Mouse (Mus musculus) lung, postnatal 0 days (tissue): ENCODE data around the gene Mfsd14a. TPM values are rescaled to one million over a fixed set of nuclear protein-coding genes. Genes with fewer than 3 reads are reported as not detected.
"Not testable (repeated sequence)": the region's sequence is repeated elsewhere in the genome, so short reads cannot be mapped to it uniquely, and the experiment has no call there.

ENCODE experiments used
- ATAC-seq: fragments of 200-750 bp; cut with Nextera tagmentation; 2 replicates; pipeline ENCODE4 v1.8.0; 2017; ENCODE audit warnings: moderate library complexity
- DNase-seq: peaks from one replicate; pipeline ENCODE4 v3.0.0-alpha.2; 2016; ENCODE audit warnings: low spot score
- H3K27ac ChIP-seq: fragments of 300-500 bp; sonication (generic); 2 replicates; pipeline ENCODE4 v1.5.1; 2014; ENCODE audit warnings: antibody characterized with exemption, mild to moderate bottlenecking, low read length, mixed read lengths
- H3K27me3 ChIP-seq: fragments of 300-500 bp; sonication (generic); replicated peaks from 2 replicates; pipeline ENCODE4 v1.6.1; 2014; ENCODE audit warnings: low read length, mixed read lengths; ENCODE audit not compliant: insufficient read depth
- H3K36me3 ChIP-seq: fragments of 300-500 bp; sonication (generic); 2 replicates; pipeline ENCODE4 v1.6.1; 2014; ENCODE audit warnings: low read length, mixed read lengths; ENCODE audit not compliant: insufficient read depth
- H3K4me1 ChIP-seq: fragments of 300-500 bp; sonication (generic); 2 replicates; pipeline ENCODE4 v1.6.1; 2014; ENCODE audit warnings: antibody characterized with exemption, low read depth, low read length, mixed read lengths; ENCODE audit not compliant: insufficient read depth
- H3K4me2 ChIP-seq: fragments of 300-500 bp; sonication (generic); replicated peaks from 2 replicates; pipeline ENCODE4 v1.6.1; 2014; ENCODE audit warnings: low read depth, mild to moderate bottlenecking, low read length, moderate library complexity, mixed read lengths
- H3K4me3 ChIP-seq: fragments of 300-500 bp; sonication (generic); 2 replicates; pipeline ENCODE4 v1.5.1; 2014; ENCODE audit warnings: low read depth, low read length
- H3K9ac ChIP-seq: fragments of 300-500 bp; sonication (generic); replicated peaks from 2 replicates; pipeline ENCODE4 v1.6.1; 2014; ENCODE audit warnings: low read depth, mild to moderate bottlenecking
- H3K9me3 ChIP-seq: fragments of 300-500 bp; sonication (generic); 2 replicates; pipeline ENCODE4 v1.6.1; 2016; ENCODE audit warnings: low read length, mixed read lengths
- CTCF ChIP-seq: IDR thresholded peaks from 2 replicates; pipeline ENCODE4 v1.5.1; 2016; ENCODE audit warnings: antibody characterized with exemption, mild to moderate bottlenecking
- EP300 ChIP-seq: IDR thresholded peaks from 2 replicates; pipeline ENCODE4 v1.6.1; 2016; ENCODE audit warnings: antibody characterized with exemption, mild to moderate bottlenecking, control low read depth
- WGBS: fragments of 180-500 bp; shearing (Covaris S2); extraction: QIAGEN DNeasy Blood & Tissue Kit; methylation state at CpG from one replicate; pipeline ENCODE4 v1.1.7; 2014; 5-methylcytosine and 5-hydroxymethylcytosine counted together
- polyA plus RNA-seq: library from polyadenylated mRNA; unstranded; fragments of >200 nt; fragmentation: Nextera tagmentation; extraction: Ambion mirVana; gene quantifications from 2 replicates; pipeline ENCODE4 v1.2.1, GENCODE M21; 2015

The Mfsd14a gene
- polyA plus RNA-seq, 1 experiment from 2014 or later: 70.4 TPM

GRCm38 (mm10) chr3:116701601-116702000 lies 39.1 kb upstream of the Mfsd14a start:
- Histone ChIP-seq H3K9ac (no peak overlapping the region), H3K9me3 (no peaks in the 10 kb centered on the region), H3K4me1 (no peaks in the 10 kb centered on the region), H3K4me3 (no peak overlapping the region), H3K4me2 (no peak overlapping the region), H3K27me3 (no peaks in the 10 kb centered on the region), H3K36me3 (no peaks in the 10 kb centered on the region; the same call in none of the 2 replicates), H3K27ac (no peak overlapping the region)
- TF ChIP-seq CTCF: no peak
- TF ChIP-seq EP300: no peak
- no peak for DNase-seq
- WGBS: 87% methylated on average over 4 of the region's 4 CpGs
- ATAC-seq: no peak

DNA sequence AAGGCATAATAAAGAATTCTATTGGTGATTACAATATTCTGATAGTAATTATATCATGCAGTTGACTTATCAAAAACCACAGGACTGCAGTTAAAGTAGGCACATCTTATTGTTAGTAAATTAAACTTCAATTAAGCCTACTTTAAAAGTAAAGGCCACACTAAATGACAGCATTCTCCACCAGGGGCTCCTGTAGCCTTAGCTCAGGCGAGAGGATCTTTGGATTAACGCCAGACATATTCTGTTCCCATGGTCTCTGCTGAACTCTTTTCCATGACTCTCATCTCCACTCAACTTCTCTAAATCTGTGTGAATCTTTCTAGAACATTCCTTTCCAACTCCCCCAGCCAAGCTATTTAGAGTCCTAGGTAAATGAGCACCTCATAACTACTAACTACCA lies 36.3 kb upstream of the Mfsd14a start:
- no peak for ATAC-seq
- Histone ChIP-seq H3K4me2 (no peak overlapping the region), H3K4me3 (no peak overlapping the region), H3K27me3 (no peaks in the 10 kb centered on the region), H3K4me1 (no peaks in the 10 kb centered on the region), H3K27ac (no peak overlapping the region), H3K36me3 (no peaks in the 10 kb centered on the region; the same call in 1 of the 2 replicates), H3K9ac (no peak overlapping the region), H3K9me3 (no peaks in the 10 kb centered on the region)
- WGBS: 54% methylated on average over 2 of the region's 2 CpGs
- peak; percentile 21 for DNase-seq
- TF ChIP-seq CTCF (peak; percentile 43), EP300 (no peak)

GRCm38 (mm10) chr3:116695666-116695985 lies 33.1 kb upstream of the Mfsd14a start:
- WGBS: 90% methylated on average over 2 of the region's 2 CpGs
- DNase-seq (no peak), ATAC-seq (no peak)
- Histone ChIP-seq H3K27me3 (no peaks in the 10 kb centered on the region), H3K9me3 (no peaks in the 10 kb centered on the region), H3K9ac (no peak overlapping the region), H3K4me2 (no peak overlapping the region), H3K4me1 (no peaks in the 10 kb centered on the region), H3K27ac (no peak overlapping the region), H3K36me3 (no peaks in the 10 kb centered on the region; the same call in 1 of the 2 replicates), H3K4me3 (no peak overlapping the region)
- TF ChIP-seq EP300 (no peak), CTCF (no peak)

GRCm38 (mm10) chr3:116694955-116695665 lies 32.6 kb upstream of the Mfsd14a start:
- WGBS: 85% methylated on average over 8 of the region's 8 CpGs
- H3K4me3 ChIP-seq: no peak overlapping the region
- H3K9ac ChIP-seq: no peak overlapping the region
- no peaks in the 10 kb centered on the region for H3K27me3 ChIP-seq
- no peaks in the 10 kb centered on the region for H3K4me1 ChIP-seq
- ATAC-seq (no peak), DNase-seq (no peak)
- H3K9me3 ChIP-seq: no peaks in the 10 kb centered on the region
- TF ChIP-seq EP300 (no peak), CTCF (no peak)
- H3K27ac ChIP-seq: no peak overlapping the region
- H3K36me3 ChIP-seq: no peaks in the 10 kb centered on the region; the same call in 1 of the 2 replicates
- H3K4me2 ChIP-seq: no peak overlapping the region

DNA sequence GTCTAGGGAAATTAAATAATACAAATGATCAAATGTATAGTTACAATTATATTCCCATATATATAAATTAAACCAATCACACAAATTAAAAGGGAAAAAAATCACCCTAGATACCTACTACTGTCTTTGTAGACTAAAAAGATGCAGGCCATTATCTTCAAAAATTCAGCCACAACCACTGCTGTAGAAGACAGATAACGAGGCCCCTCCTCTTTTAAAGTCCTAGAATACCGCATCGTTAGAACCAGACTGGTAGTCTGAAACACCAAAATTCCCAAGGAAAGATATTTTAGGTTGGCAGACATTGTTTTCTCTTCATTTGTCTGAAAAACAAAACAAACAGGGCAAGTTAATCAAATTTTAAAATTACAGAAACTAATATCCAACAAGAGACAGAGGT lies 31.8 kb upstream of the Mfsd14a start:
- ATAC-seq: no peak
- Histone ChIP-seq H3K27ac (no peak overlapping the region), H3K9ac (no peak overlapping the region), H3K4me1 (no peaks in the 10 kb centered on the region), H3K27me3 (no peaks in the 10 kb centered on the region), H3K4me3 (no peak overlapping the region), H3K4me2 (no peak overlapping the region), H3K36me3 (no peaks in the 10 kb centered on the region; the same call in 1 of the 2 replicates), H3K9me3 (no peaks in the 10 kb centered on the region)
- DNase-seq: no peak
- TF ChIP-seq EP300 (no peak), CTCF (no peak)
- WGBS: 87% methylated on average over 3 of the region's 3 CpGs

DNA sequence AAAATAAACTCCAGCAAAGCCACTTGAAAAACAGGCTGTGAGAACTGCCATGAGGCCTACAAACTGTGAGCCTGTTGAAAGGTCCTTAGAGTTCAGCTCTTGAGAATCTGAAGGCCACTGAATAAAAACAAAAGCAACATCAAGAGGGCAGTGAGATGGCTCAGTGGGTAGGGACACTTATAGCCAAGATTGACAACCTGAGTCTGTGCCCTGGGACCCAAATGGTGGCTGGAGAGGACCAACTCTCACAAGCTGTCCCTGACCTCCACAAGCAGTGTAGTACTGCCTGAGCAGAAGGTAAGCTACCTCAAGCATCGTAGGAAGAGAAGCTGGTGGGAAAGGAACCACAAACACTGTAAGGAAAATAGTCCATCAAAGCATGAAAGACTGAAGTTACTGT lies 18.7 kb upstream of the Mfsd14a start, which contains the start of gene Gm43191:
Gm43191 (minus strand) TSS at position 101 of the 400 bp plus-strand sequence.
- no peaks in the 10 kb centered on the region for H3K9me3 ChIP-seq
- no peaks in the 10 kb centered on the region for H3K27me3 ChIP-seq
- H3K4me1 ChIP-seq: no peaks in the 10 kb centered on the region
- no peak within 1 kb of the TSS for H3K4me3 ChIP-seq
- H3K4me2 ChIP-seq: no peak within 1 kb of the TSS
- 94% methylated on average over 1 of the region's 1 CpGs for WGBS
- H3K36me3 ChIP-seq: 0 out of 2 replicates have a peak, but pooled peaks cover 4% of the 10 kb centered on the region
- TF ChIP-seq EP300: no peak
- TF ChIP-seq CTCF: no peak
- ATAC-seq (no peak), DNase-seq (no peak)
- no peak within 1 kb of the TSS for H3K27ac ChIP-seq
- no peak within 1 kb of the TSS for H3K9ac ChIP-seq

DNA sequence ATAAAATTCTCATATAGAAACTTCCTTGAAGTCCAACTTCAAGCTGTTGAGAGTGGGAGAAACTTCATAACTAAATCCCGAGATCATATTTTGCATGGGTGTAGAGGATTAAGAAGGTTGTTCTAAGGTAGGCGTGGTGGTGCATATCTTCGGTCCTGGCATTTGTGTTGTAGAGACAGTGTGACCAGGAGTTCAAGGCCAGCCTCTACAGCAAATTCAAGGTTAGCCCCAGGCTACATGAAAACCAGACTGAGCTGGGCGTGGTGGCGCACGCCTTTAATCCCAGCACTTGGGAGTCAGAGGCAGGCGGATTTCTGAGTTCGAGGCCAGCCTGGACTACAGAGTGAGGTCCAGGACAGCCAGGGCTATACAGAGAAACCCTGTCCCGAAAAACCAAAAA lies 1.8 kb upstream of the Mfsd14a start:
- H3K36me3 ChIP-seq, H3K4me2 ChIP-seq, H3K4me3 ChIP-seq, DNase-seq, ATAC-seq, H3K27me3 ChIP-seq, H3K4me1 ChIP-seq, H3K9ac ChIP-seq, H3K9me3 ChIP-seq, H3K27ac ChIP-seq: not testable (repeated sequence)
- WGBS: 93% methylated on average over 9 of the region's 9 CpGs
